Comparison of ENCODE assay signal across 8 mouse cellular contexts in genomic region chr12:8698895-8699294, GRCm38 (mm10). TPM values are rescaled to one million over a fixed set of nuclear protein-coding genes. Genes with fewer than 3 reads are reported as not detected.
DNase-seq lines count a peak whose midpoint lies in the region; ATAC-seq lines count a peak whose summit lies in the region.

No protein-coding gene starts in this region.

- no peak overlapping the region for H3K4me2 ChIP-seq in neural tube, embryonic 11.5 days (ENCODE audit: low read depth)

- H3K9ac ChIP-seq in neural tube, embryonic 11.5 days (ENCODE audit: low read length), result no peak overlapping the region

- no peaks in the 10 kb centered on the region for H3K36me3 ChIP-seq in neural tube, embryonic 11.5 days (ENCODE audit: control insufficient read depth, insufficient read depth, low read length)

- no peak overlapping the region for H3K27ac ChIP-seq in neural tube, embryonic 11.5 days (ENCODE audit: low read depth, low read length)

- no peak overlapping the region for H3K4me3 ChIP-seq in neural tube, embryonic 11.5 days (ENCODE audit: low read depth, low read length)

- DNase-seq in adrenal gland, postnatal 10 days, result peak; percentile 61
- DNase-seq in adrenal gland, postnatal 4 days (ENCODE audit: low spot score in 2 of 2), result no peak
- DNase-seq in neural tube, embryonic 11.5 days (ENCODE audit: low spot score), result peak; percentile 54
- DNase-seq in neural tube, embryonic 10.5 days (ENCODE audit: extremely low spot score, low spot score), result no peak
- peak; percentile 20 for DNase-seq in cerebellum, adult 11-12 months
- peak; percentile 52 to 61 for DNase-seq in heart, postnatal 10 days
- peak; percentile 43 to 47 for DNase-seq in lung, adult 18-20 months
- DNase-seq in right cerebral cortex, postnatal 14 days, result peak; percentile 42

- H3K27me3 ChIP-seq in neural tube, embryonic 11.5 days (ENCODE audit: control insufficient read depth, insufficient read depth, low read length), result no peaks in the 10 kb centered on the region

- intact Hi-C loops in heart, postnatal 10 days (cut with DNase I), result loop anchor here (5.0 to 10.0 kb wide), 3 partner anchors 183 to 1696 kb away; partner anchors contain the start of gene Rdh14

- no peaks in the 10 kb centered on the region for H3K9me3 ChIP-seq in neural tube, embryonic 11.5 days (ENCODE audit: control insufficient read depth, low read length)

- ATAC-seq in neural tube, embryonic 11.5 days (ENCODE audit: insufficient read depth, low FRiP score, low TSS enrichment), result no peak

- H3K4me1 ChIP-seq in neural tube, embryonic 11.5 days (ENCODE audit: control insufficient read depth, insufficient read depth, low read length), result no peaks in the 10 kb centered on the region

- 73% methylated on average over 2 of the region's 2 CpGs for WGBS in neural tube, embryonic 11.5 days

RNA-seq across cellular contexts. Expression of gene Pum2, which starts 25.0 kb away (rescaled TPM):
- 100 to 1,000 TPM; 131 to 150 TPM for total RNA-seq in adrenal gland, postnatal 10 days (2021)
- 100 to 1,000 TPM; 155 to 166 TPM for total RNA-seq in adrenal gland, postnatal 4 days (2021)
- polyA plus RNA-seq in neural tube, embryonic 11.5 days (2014; fragmentation: Nextera tagmentation; extraction: Ambion mirVana), result 67.6 and 68.7 TPM in 2 replicates
- 100 to 1,000 TPM; 136 to 147 TPM for total RNA-seq in heart, postnatal 10 days (2021)

Comparison
In these comparisons a context has a peak if more than half of its experiments do, and no peak if none do; other contexts are left out.
1. DNase-seq: peak in adrenal gland, postnatal 10 days (single experiment), neural tube, embryonic 11.5 days (single experiment), cerebellum, adult 11-12 months (single experiment), heart, postnatal 10 days (2 of 2), lung, adult 18-20 months (2 of 2) and right cerebral cortex, postnatal 14 days (single experiment); none in adrenal gland, postnatal 4 days (0 of 2) and neural tube, embryonic 10.5 days (single experiment).